Mouse (Mus musculus): ENCODE results near the gene E2f4.

Gene E2f4

DNA sequence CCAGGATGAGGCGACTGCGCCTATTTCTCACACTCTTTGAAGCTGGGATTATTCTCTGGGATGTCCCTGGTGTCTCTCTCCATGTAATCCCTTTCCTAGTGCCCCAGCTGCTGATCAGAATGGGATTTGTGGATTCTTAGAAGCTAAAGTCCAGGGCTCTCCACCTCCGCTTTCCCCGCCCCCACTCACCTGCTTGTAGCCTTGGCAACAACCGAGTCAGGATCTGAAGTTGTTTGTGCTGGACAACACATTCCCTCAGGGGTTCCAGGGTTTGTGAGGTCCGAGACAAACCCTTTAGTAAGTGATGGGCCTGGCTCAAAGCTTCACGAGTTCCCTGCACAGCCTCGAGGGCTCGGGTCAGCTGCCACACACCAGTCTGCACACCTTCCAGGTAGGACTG, 2.7 kb upstream of the E2f4 start:
- DNase-seq (ENCODE audit: low spot score): no peak

GRCm38 (mm10) chr8:105295256-105295655, 2.2 kb upstream of the E2f4 start:
- DNase-seq (ENCODE audit: low spot score): no peak

- DNase-seq (ENCODE audit: low spot score): no peak
These were observed 1.4 kb upstream of the E2f4 start, which contains the start of gene Exoc3l for GRCm38 (mm10) chr8:105295895-105296573. Exoc3l (minus strand) TSS chr8:105296101.

- DNase-seq (ENCODE audit: low spot score): no peak
These were observed 1.1 kb downstream of the E2f4 start for GRCm38 (mm10) chr8:105298351-105299252.

- peak; percentile 75 for DNase-seq (ENCODE audit: low spot score)
These were observed 2.5 kb downstream of the E2f4 start for GRCm38 (mm10) chr8:105299962-105300361.

DNA sequence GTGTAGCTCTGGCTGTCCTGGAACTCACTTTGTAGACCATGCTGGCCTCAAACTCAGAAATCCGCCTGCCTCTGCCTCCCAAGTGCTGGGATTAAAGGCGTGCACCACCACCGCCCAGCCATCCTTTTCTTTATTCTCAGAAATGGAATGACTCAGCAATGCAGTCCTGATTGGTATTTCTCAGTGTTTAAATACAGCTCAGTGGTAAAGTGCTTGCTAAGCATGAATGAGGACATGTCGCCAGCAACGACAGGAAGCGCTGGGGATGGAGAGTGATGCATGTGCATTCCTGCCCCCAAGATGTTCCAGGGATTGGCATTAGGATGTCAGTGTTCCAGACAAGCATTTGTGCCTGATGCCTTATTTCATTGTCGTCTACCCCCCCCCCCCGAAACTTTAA, 5.9 kb downstream of the E2f4 start:
- no peak for DNase-seq (ENCODE audit: low spot score)

DNA sequence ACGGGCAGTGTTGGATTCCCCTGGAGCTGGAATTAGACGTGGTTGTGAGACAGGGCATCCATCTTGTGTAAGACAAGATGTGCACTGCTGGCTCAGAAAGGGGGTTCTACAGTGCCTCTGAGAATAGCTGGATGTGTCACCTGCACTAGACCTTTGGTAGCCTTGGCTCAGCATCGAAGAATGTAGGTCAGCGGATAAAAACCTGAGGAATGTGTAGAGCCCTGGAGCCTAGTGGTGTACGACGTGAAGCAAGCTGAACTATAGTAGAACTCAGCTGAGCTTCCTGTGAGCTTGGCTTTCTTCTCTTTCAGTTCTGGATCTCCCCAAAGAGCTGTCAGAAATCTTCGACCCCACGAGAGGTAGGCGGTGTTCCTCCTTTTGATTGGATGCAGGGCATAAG, 6.4 kb downstream of the E2f4 start:
- no peak for DNase-seq (ENCODE audit: low spot score)

GRCm38 (mm10) chr8:105304325-105305210, 7.1 kb downstream of the E2f4 start:
- no peak for DNase-seq (ENCODE audit: low spot score)

- no peak for DNase-seq (ENCODE audit: low spot score)
These were observed 8.0 kb downstream of the E2f4 start, which contains the start of gene Elmo3 for GRCm38 (mm10) chr8:105305211-105306145. Elmo3 (plus strand) TSS chr8:105305601.

- no peak for DNase-seq (ENCODE audit: low spot score)
These were observed 8.8 kb downstream of the E2f4 start for GRCm38 (mm10) chr8:105306146-105306691.

- DNase-seq (ENCODE audit: low spot score): no peak
These were observed 10.2 kb downstream of the E2f4 start for GRCm38 (mm10) chr8:105307670-105308069.

DNA sequence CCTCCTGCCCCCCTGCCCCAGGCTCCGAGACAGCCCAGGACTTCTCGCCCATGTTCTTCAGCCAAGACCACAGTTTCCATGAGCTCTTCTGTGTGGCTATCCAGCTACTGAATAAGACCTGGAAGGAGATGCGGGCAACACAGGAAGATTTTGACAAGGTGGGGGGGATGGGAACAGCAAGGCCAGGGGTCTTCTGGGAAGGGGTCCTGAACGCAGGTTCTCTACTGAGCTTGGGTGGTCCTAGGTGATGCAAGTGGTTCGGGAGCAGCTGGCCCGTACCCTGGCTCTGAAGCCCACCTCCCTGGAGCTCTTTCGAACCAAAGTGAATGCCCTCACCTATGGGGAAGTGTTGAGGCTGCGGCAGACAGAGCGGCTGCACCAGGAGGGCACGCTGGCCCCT, 11.0 kb downstream of the E2f4 start:
- DNase-seq (ENCODE audit: low spot score): no peak

- DNase-seq (ENCODE audit: low spot score): no peak
These were observed 11.8 kb downstream of the E2f4 start for GRCm38 (mm10) chr8:105309142-105309847.

DNA sequence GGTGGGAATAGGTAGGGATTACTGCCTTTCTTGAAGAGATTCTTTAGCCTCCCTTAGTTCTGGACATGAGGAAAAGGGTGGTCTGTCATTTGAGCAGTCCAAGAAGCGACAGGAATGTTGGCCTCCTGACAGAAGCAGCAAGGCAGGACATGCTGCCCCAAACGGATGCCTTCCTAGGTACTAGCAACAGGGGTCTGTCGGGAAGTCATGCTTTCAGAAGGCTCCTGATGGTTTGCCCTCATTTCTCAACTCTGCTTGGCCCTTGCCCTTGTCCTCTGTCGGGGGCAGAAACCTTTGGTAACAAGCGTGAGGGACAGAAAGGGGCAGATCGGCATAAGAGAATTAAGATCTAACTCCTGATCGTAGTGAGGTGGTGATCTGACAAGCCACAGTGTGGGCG, 12.7 kb downstream of the E2f4 start:
- no peak for DNase-seq (ENCODE audit: low spot score)

DNA sequence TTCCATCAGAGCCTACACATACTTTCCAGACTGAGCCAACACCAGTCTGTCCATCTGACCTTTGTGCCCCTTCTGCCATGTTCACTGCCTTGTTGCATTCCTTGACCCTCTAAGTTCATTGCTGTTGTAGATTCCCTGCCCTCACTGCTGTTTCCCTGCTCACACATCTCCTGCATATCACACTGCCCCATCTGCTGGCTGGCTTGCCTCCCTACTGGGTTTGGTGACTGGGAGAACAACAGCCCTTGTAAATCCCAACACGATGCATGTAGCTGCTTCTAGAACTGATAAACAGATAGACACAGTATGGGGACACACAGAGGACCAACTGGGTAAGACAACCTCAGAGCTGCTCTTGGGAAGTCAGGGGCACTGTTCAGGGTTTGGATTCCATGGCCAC, 14.3 kb downstream of the E2f4 start:
- no peak for DNase-seq (ENCODE audit: low spot score)

- DNase-seq (ENCODE audit: low spot score): no peak
These were observed 15.5 kb downstream of the E2f4 start for GRCm38 (mm10) chr8:105312891-105313481.

DNA sequence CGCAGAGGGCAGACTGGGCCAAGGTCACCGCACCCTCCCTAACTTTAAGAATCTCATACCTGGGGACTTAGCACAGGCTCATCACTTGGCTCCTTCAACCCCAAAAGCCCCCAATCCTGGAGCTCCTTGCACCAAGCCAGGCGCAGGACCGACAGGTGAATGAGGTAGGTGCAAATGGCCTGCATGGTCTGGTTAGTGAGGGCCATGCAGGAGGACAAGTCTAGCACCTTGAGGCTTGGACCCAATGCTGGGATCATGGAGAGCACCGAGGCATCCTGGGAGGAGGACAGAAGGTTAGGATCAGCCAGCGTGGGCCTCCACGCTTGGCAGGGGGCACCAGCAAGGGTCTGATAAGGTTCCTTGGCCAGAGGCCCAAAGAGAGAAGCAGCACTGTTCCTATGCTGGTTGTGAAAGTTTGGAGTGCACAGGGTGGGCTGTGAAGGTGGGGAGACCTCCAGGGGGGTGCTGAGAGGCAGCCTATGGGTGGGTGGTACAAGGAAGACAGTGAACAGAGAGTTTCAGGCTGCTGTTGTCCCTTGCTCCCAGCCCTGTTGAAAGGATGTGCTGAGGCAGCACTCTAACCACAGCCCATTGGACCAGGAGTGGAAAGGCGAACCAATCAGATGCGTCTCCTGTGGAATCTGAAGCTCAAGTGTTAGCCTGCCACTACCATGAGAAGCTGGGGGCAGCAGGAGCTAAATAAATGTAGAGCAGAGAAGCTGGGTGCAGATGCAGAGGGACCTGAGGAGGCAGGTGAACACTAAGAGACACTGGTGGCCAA, 16.3 kb downstream of the E2f4 start:
- no peak for DNase-seq (ENCODE audit: low spot score)

DNA sequence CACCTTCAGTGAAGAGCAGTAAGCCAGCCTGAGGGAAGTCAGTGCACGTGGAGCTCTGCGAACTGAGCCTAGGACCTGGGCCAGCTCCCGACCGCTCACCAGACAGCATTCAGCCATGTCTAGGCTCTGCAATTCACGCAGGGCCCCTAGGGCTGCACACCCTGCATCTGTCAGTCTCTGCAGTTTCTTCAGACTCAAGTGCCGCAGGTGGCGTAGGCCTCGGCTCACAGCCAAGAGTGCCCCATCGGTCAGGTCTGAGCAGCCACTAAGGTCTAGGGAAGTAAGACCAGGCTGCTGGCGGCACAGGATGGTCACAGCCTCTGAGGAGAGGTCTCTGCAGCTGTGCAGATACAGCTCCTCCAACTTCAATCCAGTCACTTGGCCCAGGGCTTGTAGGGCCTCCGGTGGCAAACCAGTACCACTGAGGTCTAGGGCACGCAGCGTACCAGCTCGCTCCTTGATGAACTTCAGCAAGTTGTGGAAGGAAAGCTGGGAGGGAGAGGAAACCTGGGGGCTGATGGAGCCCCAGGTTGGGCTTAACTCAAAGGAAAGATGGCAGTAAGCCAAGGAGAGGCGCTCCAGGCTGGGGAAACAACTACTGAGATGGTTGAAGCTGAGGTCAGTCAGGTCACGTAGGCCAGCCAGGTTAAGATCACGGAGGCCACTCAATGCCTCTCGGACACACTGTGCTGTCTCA, 17.8 kb downstream of the E2f4 start:
- no peak for DNase-seq (ENCODE audit: low spot score)
